Mouse (Mus musculus): ENCODE data around the gene 2610021A01Rik.

DNA sequence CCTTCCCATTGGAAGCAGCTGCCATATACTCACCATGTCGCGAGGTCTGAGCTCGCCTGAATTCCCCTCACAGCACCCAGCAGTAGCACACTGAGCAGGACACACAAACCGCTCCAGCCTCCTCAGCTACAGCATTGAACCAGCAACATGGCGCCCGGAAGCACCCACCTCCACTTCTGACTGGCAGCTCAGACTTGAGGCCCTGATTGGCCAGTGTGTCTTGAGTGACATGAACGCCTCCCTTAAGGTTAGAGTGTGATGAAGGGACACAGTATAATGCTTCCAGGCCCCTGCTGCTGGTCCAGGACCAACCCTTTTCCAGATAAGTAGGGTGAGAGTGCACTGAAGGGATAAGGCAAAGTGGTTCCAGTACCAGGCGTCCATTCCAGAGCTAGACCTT is 38.3 kb upstream of the 2610021A01Rik start:
- TF ChIP-seq POLR2A (IDR thresholded peaks at IDR 0.05; ENCODE audit: control insufficient read depth, low read depth, low read length) (no peak), CTCF (IDR thresholded peaks at IDR 0.05; ENCODE audit: control insufficient read depth, insufficient read depth, insufficient replicate concordance, low read depth, low read length) (no peak)

Measured in testis, adult 2 months (tissue).